Mouse (Mus musculus): ENCODE data around the gene Agr2. TPM values are rescaled to one million over a fixed set of nuclear protein-coding genes. Genes with fewer than 3 reads are reported as not detected.
A peak's percentile ranks its signal among the peaks of the same experiment; 100 is the strongest.

The Agr2 gene
- total RNA-seq (2015; ENCODE audit: low replicate concordance) (not detected in 2 replicates), total RNA-seq (2017; ENCODE audit: low replicate concordance) (not detected in 2 replicates)

DNA sequence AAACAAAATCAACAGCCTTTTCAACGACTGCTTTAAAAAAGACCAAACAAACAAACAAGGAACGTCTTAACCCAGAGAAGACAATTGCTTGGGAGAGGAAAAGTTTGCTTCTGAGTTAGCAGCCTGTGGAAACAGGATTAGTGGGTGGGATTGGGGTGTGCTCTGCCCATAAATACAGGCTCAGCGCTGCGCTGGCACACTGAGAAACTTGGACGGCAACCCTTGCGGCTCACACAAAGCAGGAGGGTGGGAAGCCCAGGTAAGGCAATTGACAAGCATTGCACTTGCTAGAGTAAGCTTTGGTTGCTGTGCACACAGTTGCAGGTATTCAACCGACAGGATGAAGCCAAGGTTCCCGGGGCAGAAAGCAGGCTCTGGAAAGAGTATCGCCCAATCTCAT is at the start of gene Agr2:
Gene Agr2, plus strand, starts transcription at position 197 of the 400 bp plus-strand sequence.
- ATAC-seq (replicated peaks; ENCODE audit: low FRiP score, poor library complexity, severe bottlenecking) = no peak

DNA sequence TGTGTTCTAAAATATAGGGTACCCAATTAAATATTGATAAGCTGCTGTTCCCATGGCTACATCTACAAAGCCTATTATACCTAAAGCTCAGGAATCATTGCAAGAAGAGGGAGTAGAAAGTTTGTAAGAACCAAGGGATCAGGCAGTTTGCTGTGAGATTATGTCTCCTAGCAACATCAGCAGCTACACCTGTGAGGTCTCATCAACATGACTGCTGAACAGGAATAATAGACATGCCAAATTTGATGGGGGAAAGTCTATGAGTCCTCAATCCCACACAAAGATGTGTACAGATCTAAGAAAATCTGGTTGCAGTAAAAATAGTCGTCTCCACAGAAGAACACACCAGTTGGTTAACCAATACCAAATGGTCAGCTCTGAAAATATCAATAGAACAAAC is 41.0 kb upstream of the Agr2 start:
- no peak for ATAC-seq (replicated peaks; ENCODE audit: low FRiP score, poor library complexity, severe bottlenecking)

DNA sequence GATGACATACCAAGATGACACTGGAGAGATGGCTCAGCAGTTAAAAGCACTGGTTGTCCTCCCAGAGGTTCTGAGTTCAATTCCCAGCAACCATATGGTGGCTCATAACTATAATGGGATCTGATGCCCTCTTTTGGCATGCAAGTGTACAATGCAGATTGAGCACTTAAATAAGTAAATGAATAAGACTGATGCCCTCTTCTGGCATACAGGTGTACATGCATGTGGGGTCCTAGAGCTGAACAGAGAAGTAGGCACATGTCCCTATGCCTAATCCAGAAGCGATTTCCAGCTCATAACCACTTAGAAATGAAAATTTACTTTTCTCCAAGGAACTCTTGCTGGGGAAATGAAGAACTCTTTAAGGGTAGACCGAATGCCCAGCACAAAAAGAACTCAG is 35.5 kb upstream of the Agr2 start:
- ATAC-seq (replicated peaks; ENCODE audit: low FRiP score, poor library complexity, severe bottlenecking) = no peak

DNA sequence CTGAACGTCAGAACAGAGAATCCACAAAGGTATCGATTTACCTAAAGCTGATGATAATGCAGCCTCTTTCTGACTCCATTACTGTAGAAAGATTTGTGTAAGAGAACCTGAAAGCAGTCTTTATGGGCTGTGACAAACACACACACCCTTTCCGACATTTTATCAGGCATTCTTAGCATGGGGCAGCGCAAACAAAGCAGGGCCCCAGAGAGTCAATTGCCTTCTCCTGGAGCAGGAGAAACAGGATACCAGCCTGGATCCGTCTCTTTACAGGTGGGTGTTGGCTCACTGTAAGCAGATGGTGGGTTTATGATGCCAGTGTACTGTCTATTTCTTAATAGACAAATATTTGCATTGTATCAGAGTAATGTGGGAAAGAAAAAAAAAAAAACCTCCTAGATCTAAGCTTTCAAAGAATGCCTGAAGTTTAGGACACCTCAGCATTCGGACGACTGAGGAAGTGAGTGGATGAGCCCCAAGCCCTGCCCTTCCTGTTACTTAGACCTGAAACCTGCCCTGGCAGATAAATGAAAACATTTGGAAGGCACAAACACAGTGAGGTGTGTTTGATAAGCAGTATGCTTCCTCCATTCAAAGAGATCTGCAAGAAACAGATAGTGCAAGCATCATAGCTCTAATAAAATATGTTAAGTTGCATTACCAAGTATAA is 26.5 kb upstream of the Agr2 start:
- ATAC-seq (replicated peaks; ENCODE audit: low FRiP score, poor library complexity, severe bottlenecking) = peak; percentile 55; the same call in 1 of the 2 replicates

DNA sequence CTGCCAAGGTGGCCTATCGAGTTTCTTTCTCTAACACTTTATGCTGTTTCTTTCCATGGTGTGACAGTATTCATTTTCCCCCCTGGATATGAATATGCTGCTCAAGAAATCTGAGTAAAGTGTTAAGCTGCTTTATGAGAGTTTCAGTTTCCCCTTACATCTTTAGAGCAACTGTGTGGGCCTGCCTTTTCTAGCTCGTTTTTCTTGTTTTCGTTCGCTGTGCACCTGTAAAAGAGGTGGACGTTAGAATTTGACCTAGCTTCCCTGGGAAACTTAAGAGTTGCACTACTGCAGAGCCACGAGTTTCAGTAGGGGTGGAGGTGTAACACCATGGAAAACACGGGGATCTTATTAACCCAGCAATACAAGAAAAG is 26.0 kb upstream of the Agr2 start:
- ATAC-seq (replicated peaks; ENCODE audit: low FRiP score, poor library complexity, severe bottlenecking) = no peak

DNA sequence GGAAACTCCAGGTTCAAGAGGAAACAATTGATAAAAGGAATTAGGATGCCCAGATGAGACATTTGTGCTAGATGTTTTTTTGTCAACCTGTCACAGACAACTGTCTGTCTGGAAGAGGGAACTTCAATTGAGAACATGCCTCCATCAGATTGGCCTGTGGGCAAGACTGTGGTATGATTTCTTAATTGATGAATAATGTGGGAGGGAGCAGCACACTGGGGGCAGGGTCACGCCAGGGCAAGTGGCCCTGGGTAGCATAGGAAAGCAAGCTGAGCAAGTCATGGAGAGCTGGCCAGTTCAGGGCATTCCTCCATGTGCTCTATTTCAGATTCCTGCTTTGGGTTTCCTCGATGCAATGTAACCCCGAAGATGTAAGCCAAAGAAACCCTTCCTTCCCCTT is 16.8 kb upstream of the Agr2 start:
- ATAC-seq (replicated peaks; ENCODE audit: low FRiP score, poor library complexity, severe bottlenecking) = no peak

DNA sequence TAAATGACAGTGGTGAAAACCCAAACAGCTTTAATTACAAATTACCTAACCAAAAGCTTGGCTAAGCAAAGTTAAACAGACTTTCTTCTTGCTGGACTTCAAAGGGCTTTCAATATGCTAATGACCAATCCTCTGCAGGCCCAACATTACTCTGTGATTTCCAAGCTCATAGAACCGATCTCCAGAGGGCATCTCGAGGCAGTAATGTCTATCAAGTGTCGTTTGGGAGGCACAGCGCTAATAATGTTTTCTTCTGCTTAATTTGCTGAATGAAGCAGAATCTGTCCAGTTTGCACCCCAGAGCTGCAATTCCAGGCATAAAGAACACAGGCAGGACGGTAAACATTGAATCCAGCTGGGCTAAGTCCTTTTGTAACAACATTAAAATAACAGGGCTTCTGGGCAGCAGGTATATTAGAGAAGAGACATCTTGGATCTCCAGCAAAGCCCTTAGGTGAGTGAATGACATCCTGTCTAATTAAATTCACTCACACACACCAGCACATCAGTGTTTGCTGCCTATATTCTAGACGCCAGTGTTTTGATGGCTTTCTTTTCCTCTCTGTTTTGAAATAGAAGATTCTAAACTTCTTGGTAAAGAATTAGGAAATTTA is 15.0 kb upstream of the Agr2 start:
- no peak for ATAC-seq (replicated peaks; ENCODE audit: low FRiP score, poor library complexity, severe bottlenecking)

DNA sequence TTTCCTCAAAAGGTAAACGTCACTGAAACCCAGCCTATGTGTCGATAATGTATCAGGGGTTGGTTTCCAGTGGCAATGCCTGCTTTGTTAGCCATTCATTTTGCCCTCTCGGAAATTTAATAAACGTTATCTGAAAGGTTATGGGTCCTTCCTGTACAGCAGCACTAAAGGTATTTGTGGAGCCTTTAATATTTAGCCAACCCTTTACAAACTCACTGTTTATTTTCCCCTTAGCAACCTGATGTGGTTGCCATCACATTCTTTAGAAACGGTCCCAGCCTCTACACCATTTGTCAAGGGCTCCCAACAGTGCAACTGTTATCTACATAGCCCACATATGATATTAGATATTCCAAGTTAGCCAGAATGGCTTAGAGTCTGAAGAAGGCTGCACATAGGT is 13.1 kb upstream of the Agr2 start:
- ATAC-seq (replicated peaks; ENCODE audit: low FRiP score, poor library complexity, severe bottlenecking) = no peak

DNA sequence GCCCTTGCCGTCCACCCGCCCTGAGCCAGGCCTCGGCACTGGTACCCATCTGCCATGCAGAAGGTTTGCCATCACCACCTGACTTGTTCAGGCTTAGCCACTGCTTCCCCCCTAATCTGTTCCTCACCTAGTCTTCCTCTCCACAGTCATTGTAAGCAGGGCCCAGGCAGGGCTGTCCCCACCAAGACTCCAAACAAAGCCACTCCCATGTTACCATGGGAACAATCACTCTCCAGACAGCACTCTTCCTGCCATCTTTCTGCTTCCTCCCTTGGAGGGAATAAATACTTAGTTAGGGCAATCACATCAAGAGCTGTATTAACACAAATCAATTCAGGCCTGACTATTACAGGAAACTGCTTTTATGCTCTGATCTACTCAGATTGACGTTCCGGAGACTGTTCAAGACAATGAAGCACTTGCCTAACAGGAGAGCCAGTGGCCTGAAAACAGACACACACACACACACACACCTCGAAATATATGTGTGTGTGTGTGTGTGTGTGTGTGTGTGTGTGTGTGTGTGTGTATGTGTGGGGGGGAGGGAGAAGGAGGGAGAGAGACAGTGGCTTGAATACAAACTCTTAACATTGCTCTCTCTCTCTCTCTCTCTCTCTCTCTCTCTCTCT is 10.9 kb upstream of the Agr2 start:
- peak; percentile 43; the same call in 1 of the 2 replicates for ATAC-seq (replicated peaks; ENCODE audit: low FRiP score, poor library complexity, severe bottlenecking)

DNA sequence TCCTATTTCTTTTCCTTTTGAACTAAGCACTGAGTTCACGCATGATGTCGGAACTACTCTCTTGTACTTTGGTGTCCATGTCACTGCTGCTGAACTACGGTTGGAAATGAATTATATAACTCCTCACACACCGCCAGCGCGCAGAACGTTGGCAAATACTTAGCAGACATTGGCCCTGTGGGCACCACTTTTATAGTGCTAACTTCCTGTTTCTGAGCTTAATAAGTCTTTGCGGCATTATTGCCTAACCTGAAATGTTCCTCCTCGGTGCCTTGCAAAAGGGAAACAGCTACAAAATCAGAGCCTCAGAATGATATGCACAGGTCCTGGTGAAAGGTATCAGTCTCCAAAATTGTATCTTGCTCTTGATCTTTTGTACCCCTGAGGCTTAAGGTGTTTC is 9.2 kb upstream of the Agr2 start:
- ATAC-seq (replicated peaks; ENCODE audit: low FRiP score, poor library complexity, severe bottlenecking) = no peak

DNA sequence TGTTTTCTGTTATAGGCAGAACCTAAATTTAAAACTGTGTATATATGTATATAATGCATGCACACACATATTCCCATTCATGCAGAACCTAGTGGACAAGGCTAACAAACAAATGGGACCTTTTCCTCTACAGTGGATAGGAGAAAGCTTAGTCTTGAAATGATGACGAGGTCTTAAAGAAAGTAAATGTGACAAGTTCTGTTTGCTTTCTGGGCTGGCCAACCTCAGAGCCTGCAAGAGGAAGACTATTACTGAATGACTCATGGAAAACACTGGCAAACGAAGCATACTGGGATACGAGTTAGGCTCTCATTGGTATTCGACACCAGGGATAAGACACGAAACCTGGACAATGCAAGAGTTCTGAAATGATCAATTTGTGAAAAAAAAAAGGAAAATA is 8.0 kb upstream of the Agr2 start:
- ATAC-seq (replicated peaks; ENCODE audit: low FRiP score, poor library complexity, severe bottlenecking) = no peak

DNA sequence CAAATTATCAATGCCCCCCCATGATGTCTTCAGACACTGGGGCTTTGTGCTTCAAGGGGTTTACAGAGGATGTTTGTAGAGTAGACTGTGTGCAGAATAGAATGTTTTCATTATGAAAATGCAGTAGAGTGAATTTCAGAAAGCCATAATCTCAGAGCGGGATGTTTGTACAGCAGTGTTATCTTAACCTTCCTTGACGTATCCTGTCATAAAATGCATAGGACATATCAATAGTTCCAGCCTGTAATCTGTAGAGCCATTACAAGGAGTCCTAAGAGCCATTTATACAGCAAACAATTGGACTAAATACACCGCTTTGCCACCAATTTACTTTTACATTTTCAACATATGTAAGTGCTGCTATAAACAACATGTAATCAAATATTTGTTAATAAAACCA is 876 bp downstream of the Agr2 start:
- no peak for ATAC-seq (replicated peaks; ENCODE audit: low FRiP score, poor library complexity, severe bottlenecking)

DNA sequence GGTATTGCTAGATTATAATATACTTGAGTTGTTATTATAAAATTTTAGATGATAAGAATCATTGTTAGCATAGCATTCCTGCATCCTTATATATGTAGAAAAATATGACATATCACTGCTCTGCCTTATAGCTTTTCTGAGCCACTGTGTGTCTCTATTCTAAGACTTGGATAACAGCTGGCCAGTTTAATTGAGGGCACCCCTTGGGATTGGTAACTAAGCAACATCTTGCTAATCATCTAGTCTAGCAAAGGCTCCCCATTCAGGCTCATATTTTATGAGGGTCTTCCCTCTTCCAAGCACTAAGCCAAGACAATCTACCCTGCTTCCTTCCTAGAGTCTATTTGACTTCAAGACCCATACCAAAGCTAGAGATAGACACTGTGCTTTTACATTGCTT is 1.4 kb downstream of the Agr2 start:
- ATAC-seq (replicated peaks; ENCODE audit: low FRiP score, poor library complexity, severe bottlenecking) = no peak

DNA sequence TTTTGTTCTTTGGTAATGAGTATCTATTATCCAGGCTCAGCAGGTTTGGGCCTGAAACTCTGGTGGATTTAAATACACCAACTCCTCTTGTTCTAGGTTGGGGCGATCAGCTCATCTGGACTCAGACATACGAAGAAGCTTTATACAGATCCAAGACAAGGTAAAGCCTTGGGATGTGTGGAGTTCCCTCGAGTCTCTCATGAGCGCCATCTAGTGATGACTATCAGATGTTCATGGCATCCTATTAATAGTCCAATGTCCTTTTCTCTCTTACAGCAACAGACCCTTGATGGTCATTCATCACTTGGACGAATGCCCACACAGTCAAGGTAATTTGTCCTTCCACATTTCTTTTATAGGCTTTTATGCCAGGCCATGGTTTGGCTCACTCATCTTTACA is 3.1 kb downstream of the Agr2 start:
- ATAC-seq (replicated peaks; ENCODE audit: low FRiP score, poor library complexity, severe bottlenecking) = peak; percentile 57

DNA sequence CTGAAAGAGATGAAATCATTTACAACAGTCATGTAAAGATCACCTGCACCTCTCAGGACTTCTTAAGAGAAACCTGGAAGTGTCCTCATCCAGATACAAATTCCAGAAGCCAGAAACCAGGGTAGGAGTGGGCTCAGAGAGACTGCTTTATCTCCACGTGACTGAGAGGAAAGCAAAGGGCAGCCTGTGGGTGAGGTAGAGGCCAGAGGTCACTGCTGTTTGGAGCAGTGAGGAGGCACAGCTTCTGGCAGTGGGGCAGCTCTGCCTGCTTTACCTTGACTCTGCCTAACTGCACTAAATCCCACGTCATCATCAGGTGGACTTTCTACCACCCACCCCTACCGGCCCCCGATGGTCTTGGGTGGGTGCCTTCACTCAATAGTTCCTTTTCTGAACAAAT is 12.0 kb downstream of the Agr2 start:
- ATAC-seq (replicated peaks; ENCODE audit: low FRiP score, poor library complexity, severe bottlenecking) = no peak

DNA sequence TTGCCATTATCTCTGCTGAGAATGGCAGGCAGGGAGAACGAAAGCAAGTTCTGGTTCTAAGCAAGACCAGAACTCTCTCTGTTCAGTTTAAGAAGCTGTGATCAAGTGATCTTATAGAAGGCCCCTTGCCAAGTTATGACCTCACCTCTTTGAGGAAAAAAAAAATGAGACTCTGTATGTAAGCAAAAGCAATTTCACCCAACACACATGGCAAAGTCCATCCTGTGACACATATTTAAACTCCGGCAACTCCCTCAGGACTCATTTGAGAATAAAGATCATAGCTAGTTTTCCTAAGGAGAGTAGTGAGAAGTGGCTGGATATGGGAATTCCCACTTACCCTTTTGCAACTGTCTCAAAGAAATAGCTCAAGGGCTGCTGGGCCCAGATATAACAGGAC is 14.9 kb downstream of the Agr2 start:
- ATAC-seq (replicated peaks; ENCODE audit: low FRiP score, poor library complexity, severe bottlenecking) = no peak

DNA sequence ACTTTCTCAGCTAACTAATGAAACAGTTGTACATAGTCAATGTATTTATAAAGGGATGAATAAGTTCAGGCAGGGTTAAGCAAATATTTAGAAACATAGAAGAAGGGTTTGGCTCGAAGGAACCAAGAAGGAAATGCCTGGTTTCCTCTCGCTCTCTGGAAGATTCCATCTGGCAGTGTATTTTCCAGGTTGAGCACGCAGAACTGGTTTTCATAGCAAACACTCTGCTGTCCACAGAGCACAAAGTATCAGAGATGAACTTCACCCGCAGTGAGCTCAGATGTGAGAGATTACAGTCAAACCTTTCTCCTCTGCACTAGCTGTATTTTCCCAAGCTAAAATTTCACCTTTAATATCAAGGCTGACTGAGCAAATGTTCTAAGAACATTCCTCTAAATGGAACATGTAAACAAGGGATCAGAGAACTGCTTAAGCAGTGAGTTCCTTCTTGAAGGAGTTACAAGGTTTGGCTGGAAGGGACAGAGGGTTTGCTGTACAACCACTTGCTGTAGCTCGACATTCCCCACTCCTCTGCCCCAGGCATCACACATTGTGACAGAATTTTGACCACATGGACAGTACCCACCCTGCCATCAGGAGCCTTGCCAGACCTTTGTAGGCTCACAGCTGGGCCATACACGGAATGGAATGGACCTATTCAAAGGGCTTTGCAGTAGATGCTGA is 15.8 kb downstream of the Agr2 start:
- ATAC-seq (replicated peaks; ENCODE audit: low FRiP score, poor library complexity, severe bottlenecking) = no peak

DNA sequence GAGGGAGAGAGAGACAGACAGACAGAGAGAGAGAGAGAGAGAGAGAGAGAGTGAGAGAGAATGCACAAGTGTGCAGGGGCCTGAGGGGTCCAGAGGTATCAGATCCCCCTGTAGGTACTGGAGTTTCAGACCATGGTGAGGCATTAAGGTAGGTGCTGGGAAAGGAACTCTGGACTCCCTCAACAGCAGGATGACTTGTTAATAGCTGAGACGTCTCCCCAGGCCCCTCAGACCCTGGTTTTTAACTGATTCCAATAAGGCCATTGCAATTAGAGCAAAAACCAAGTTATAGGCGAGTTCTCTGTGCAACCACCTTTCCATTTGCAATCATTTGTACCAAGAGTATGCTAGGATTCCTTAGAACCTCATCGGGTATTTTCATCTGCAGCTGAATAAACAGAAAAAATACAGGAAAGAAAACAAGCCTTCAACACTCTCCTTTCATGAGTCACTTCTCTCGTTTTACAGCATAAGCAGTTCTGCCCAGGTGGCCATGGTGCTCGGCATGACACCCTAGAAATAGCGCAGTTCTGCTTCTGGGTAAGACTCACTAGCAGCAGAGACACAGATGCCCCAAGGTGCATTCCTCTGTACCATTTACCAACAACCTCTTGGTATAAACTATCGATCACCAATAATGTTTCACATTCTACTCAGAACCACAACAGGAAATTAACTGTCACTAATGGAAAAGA is 20.7 kb downstream of the Agr2 start:
- ATAC-seq (replicated peaks; ENCODE audit: low FRiP score, poor library complexity, severe bottlenecking) = no peak

DNA sequence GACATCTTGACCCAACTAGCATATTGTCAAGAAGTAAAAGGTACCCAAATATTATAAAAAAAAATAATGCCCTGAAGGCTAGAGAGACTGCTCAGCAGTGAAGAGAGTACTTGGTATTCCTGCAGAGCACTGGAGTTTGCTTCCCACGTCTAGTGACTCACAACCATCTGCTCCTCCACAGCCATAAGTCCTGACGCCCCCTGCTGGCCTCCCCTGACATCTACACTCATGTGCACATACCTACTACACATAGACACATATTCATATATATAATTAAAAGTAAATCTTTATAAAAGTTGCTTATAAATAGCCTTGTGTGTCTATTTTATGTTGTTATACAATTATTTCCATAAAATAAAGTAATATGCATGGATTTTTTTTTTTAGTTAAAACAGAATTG is 25.1 kb downstream of the Agr2 start:
- no peak for ATAC-seq (replicated peaks; ENCODE audit: low FRiP score, poor library complexity, severe bottlenecking)

DNA sequence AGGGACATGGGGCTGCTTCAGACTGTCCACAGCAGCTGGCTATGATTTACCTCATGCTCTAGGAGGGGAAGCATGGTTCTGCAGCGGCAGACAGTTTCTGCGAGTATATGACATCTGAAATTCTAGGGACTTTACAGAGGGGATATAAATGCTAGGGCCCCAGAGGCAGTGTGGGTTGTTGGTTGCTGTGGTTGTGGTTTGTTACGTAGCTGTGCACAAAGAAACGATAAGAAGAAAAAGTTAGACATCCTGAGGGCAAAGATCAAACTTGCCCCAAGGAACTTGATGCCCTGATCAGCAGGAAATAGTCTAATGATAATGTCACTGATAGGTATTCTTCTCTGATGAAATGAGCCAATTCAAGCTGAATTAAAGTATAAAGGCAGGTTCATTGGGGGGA is 26.9 kb downstream of the Agr2 start:
- ATAC-seq (replicated peaks; ENCODE audit: low FRiP score, poor library complexity, severe bottlenecking) = no peak

All from erythroblast, adult 5-6 weeks (primary cell).